Mouse (Mus musculus): ENCODE data around the gene Lrrn4. TPM values are rescaled to one million over a fixed set of nuclear protein-coding genes. Genes with fewer than 3 reads are reported as not detected.

Lrrn4 gene
- polyA plus RNA-seq, 1 experiment from 2014 or later, result not detected

GRCm38 (mm10) chr2:132863325-132863724, 17.4 kb downstream of the Lrrn4 start:
- no peak overlapping the region for H3K4me2 ChIP-seq
- no peak overlapping the region for H3K4me3 ChIP-seq
- H3K36me3 ChIP-seq, result peaks cover 32% of the 10 kb centered on the region
- no peak for ATAC-seq (ENCODE audit: low FRiP score)
- no peaks in the 10 kb centered on the region for H3K9me3 ChIP-seq
- no peaks in the 10 kb centered on the region for H3K27me3 ChIP-seq
- H3K4me1 ChIP-seq (replicated peaks), result no peaks in the 10 kb centered on the region
- H3K27ac ChIP-seq, result no peak overlapping the region
- no peak overlapping the region for H3K9ac ChIP-seq
- 95% methylated on average over 2 of the region's 2 CpGs for WGBS

GRCm38 (mm10) chr2:132861456-132861855, 19.2 kb downstream of the Lrrn4 start:
- WGBS, result 94% methylated on average over 2 of the region's 2 CpGs
- no peak overlapping the region for H3K4me3 ChIP-seq
- ATAC-seq (ENCODE audit: low FRiP score), result no peak
- no peak overlapping the region for H3K27ac ChIP-seq
- H3K4me2 ChIP-seq, result no peak overlapping the region
- no peak overlapping the region for H3K9ac ChIP-seq
- H3K27me3 ChIP-seq, result no peaks in the 10 kb centered on the region
- 0 out of 2 replicates have a peak, but pooled peaks cover under 1% of the 10 kb centered on the region for H3K4me1 ChIP-seq (replicated peaks)
- H3K9me3 ChIP-seq, result no peaks in the 10 kb centered on the region
- H3K36me3 ChIP-seq, result peaks cover 24% of the 10 kb centered on the region

- H3K36me3 ChIP-seq, result peaks cover 20% of the 10 kb centered on the region
- no peak overlapping the region for H3K9ac ChIP-seq
- H3K9me3 ChIP-seq, result no peaks in the 10 kb centered on the region
- H3K4me1 ChIP-seq (replicated peaks), result 0 out of 2 replicates have a peak, but pooled peaks cover 3% of the 10 kb centered on the region
- no peak for ATAC-seq (ENCODE audit: low FRiP score)
- no peak overlapping the region for H3K4me3 ChIP-seq
- no peak overlapping the region for H3K4me2 ChIP-seq
- no peaks in the 10 kb centered on the region for H3K27me3 ChIP-seq
- H3K27ac ChIP-seq, result no peak overlapping the region
Observed at GRCm38 (mm10) chr2:132860435-132860834, 20.3 kb downstream of the Lrrn4 start.

- H3K9me3 ChIP-seq, result no peaks in the 10 kb centered on the region
- peaks cover 15% of the 10 kb centered on the region for H3K36me3 ChIP-seq
- no peak overlapping the region for H3K4me2 ChIP-seq
- no peak for ATAC-seq (ENCODE audit: low FRiP score)
- no peak overlapping the region for H3K4me3 ChIP-seq
- H3K27ac ChIP-seq, result no peak overlapping the region
- H3K9ac ChIP-seq, result no peak overlapping the region
- no peaks in the 10 kb centered on the region for H3K27me3 ChIP-seq
- 83% methylated on average over 5 of the region's 5 CpGs for WGBS
- 0 out of 2 replicates have a peak, but pooled peaks cover 3% of the 10 kb centered on the region for H3K4me1 ChIP-seq (replicated peaks)
Observed at GRCm38 (mm10) chr2:132856333-132856732, 24.4 kb downstream of the Lrrn4 start.

- H3K36me3 ChIP-seq, result peaks cover 28% of the 10 kb centered on the region
- no peak for ATAC-seq (ENCODE audit: low FRiP score)
- peaks cover 16% of the 10 kb centered on the region for H3K4me1 ChIP-seq (replicated peaks)
- H3K9me3 ChIP-seq, result no peaks in the 10 kb centered on the region
- no peak overlapping the region for H3K9ac ChIP-seq
- H3K27ac ChIP-seq, result no peak overlapping the region
- H3K27me3 ChIP-seq, result no peaks in the 10 kb centered on the region
- H3K4me3 ChIP-seq, result no peak overlapping the region
- 98% methylated on average over 1 of the region's 1 CpGs for WGBS
- H3K4me2 ChIP-seq, result no peak overlapping the region
Observed at GRCm38 (mm10) chr2:132853051-132853450, 27.6 kb downstream of the Lrrn4 start.

- H3K27ac ChIP-seq, result no peak overlapping the region
- no peaks in the 10 kb centered on the region for H3K27me3 ChIP-seq
- no peaks in the 10 kb centered on the region for H3K9me3 ChIP-seq
- no peak overlapping the region for H3K4me3 ChIP-seq
- peaks cover 24% of the 10 kb centered on the region for H3K4me1 ChIP-seq (replicated peaks)
- ATAC-seq (ENCODE audit: low FRiP score), result no peak
- H3K4me2 ChIP-seq, result no peak overlapping the region
- peaks cover 24% of the 10 kb centered on the region for H3K36me3 ChIP-seq
- H3K9ac ChIP-seq, result no peak overlapping the region
- 96% methylated on average over 6 of the region's 6 CpGs for WGBS
Observed at GRCm38 (mm10) chr2:132849141-132849540, 31.6 kb downstream of the Lrrn4 start.

- peaks cover 24% of the 10 kb centered on the region for H3K36me3 ChIP-seq
- peak overlapping the region; percentile 92 for H3K4me3 ChIP-seq
- whole genome bisulfite sequencing, result 95% methylated on average over 4 of the region's 4 CpGs
- H3K27ac ChIP-seq, result no peak overlapping the region
- no peak for ATAC-seq (ENCODE audit: low FRiP score)
- H3K9me3 ChIP-seq, result no peaks in the 10 kb centered on the region
- peak overlapping the region; percentile 63 for H3K4me2 ChIP-seq
- H3K27me3 ChIP-seq, result no peaks in the 10 kb centered on the region
- H3K4me1 ChIP-seq (replicated peaks), result peaks cover 24% of the 10 kb centered on the region
- peak overlapping the region; percentile 85; the same call in 1 of the 2 replicates for H3K9ac ChIP-seq
Observed at GRCm38 (mm10) chr2:132848361-132848760, 32.3 kb downstream of the Lrrn4 start.

GRCm38 (mm10) chr2:132847581-132847980, 33.1 kb downstream of the Lrrn4 start:
- H3K27me3 ChIP-seq, result no peaks in the 10 kb centered on the region
- peaks cover 24% of the 10 kb centered on the region for H3K4me1 ChIP-seq (replicated peaks)
- no peaks in the 10 kb centered on the region for H3K9me3 ChIP-seq
- no peak for ATAC-seq (ENCODE audit: low FRiP score)
- peak overlapping the region; percentile 92 for H3K4me3 ChIP-seq
- H3K27ac ChIP-seq, result no peak overlapping the region
- peak overlapping the region; percentile 63 for H3K4me2 ChIP-seq
- peaks cover 26% of the 10 kb centered on the region for H3K36me3 ChIP-seq
- WGBS, result 48% methylated on average over 7 of the region's 7 CpGs
- H3K9ac ChIP-seq, result peak overlapping the region; percentile 85

GRCm38 (mm10) chr2:132846407-132847358, 34.0 kb downstream of the Lrrn4 start, which contains the start of gene Crls1:
Crls1 (plus strand) TSS chr2:132846666.
- H3K9ac ChIP-seq, result peak within 1 kb of the TSS; percentile 85
- peaks cover 24% of the 10 kb centered on the region for H3K4me1 ChIP-seq (replicated peaks)
- under 1% methylated on average over 90 of the region's 96 CpGs for WGBS
- H3K4me3 ChIP-seq, result peak within 1 kb of the TSS; percentile 92
- no peaks in the 10 kb centered on the region for H3K9me3 ChIP-seq
- peak within 1 kb of the TSS; percentile 63 for H3K4me2 ChIP-seq
- no peaks in the 10 kb centered on the region for H3K27me3 ChIP-seq
- peak; percentile 95 for ATAC-seq (ENCODE audit: low FRiP score)
- peak within 1 kb of the TSS; percentile 87 for H3K27ac ChIP-seq
- peaks cover 21% of the 10 kb centered on the region for H3K36me3 ChIP-seq

GRCm38 (mm10) chr2:132841071-132841470, 39.6 kb downstream of the Lrrn4 start:
- 93% methylated on average over 4 of the region's 4 CpGs for WGBS
- Histone ChIP-seq H3K4me2 (no peak overlapping the region), H3K36me3 (peaks cover 3% of the 10 kb centered on the region; the same call in 1 of the 2 replicates), H3K4me1 (replicated peaks) (no peaks in the 10 kb centered on the region), H3K4me3 (no peak overlapping the region), H3K9ac (no peak overlapping the region), H3K27me3 (no peaks in the 10 kb centered on the region), H3K27ac (no peak overlapping the region), H3K9me3 (no peaks in the 10 kb centered on the region)
- ATAC-seq (ENCODE audit: low FRiP score), result no peak

All from hindbrain, embryonic 13.5 days (tissue).